Mouse (Mus musculus) liver (tissue): Measurements from ENCODE around the gene Gabra4.
"Not testable (repeated sequence)": the region's sequence is repeated elsewhere in the genome, so short reads cannot be mapped to it uniquely, and the experiment has no call there.

Source experiments
- DNase-seq: peaks from one replicate; pipeline ENCODE4 v3.0.0-alpha.2; 2020; ENCODE audit warnings: mixed read lengths

The Gabra4 gene

GRCm38 (mm10) chr5:71658115-71658497 is at the start of gene Gabra4:
Gene Gabra4, minus strand, starts transcription at chr5:71658308.
- DNase-seq = no peak

- no peak for DNase-seq
Measured at GRCm38 (mm10) chr5:71701273-71701614, 43.1 kb upstream of the Gabra4 start.

- DNase-seq = peak; percentile 34
Measured at GRCm38 (mm10) chr5:71700468-71701272, 42.6 kb upstream of the Gabra4 start.

GRCm38 (mm10) chr5:71699696-71700467 is 41.8 kb upstream of the Gabra4 start:
- peak; percentile 18 for DNase-seq

GRCm38 (mm10) chr5:71665593-71665992 is 7.5 kb upstream of the Gabra4 start:
- no peak for DNase-seq

GRCm38 (mm10) chr5:71657482-71658114 is 510 bp downstream of the Gabra4 start, which contains the start of gene Gabrb1:
Gene Gabrb1, plus strand, starts transcription at chr5:71658113.
- peak; percentile 6 for DNase-seq

- no peak for DNase-seq
Measured at GRCm38 (mm10) chr5:71656771-71657170, 1.3 kb downstream of the Gabra4 start.

- DNase-seq = no peak
Measured at GRCm38 (mm10) chr5:71654056-71654455, 4.1 kb downstream of the Gabra4 start.

- DNase-seq = no peak
Measured at GRCm38 (mm10) chr5:71648108-71648507, 10.0 kb downstream of the Gabra4 start.

- DNase-seq = no peak
Measured at GRCm38 (mm10) chr5:71639804-71640203, 18.3 kb downstream of the Gabra4 start.

- no peak for DNase-seq
Measured at GRCm38 (mm10) chr5:71627820-71628219, 30.3 kb downstream of the Gabra4 start.

- no peak for DNase-seq
Measured at GRCm38 (mm10) chr5:71616734-71617133, 41.4 kb downstream of the Gabra4 start.

GRCm38 (mm10) chr5:71614311-71614710 is 43.8 kb downstream of the Gabra4 start:
- DNase-seq = no peak

GRCm38 (mm10) chr5:71608735-71609134 is 49.4 kb downstream of the Gabra4 start:
- DNase-seq = no peak

- DNase-seq = no peak
Measured at GRCm38 (mm10) chr5:71606907-71607306, 51.2 kb downstream of the Gabra4 start.

GRCm38 (mm10) chr5:71604128-71604690 is 53.9 kb downstream of the Gabra4 start:
- no peak for DNase-seq

GRCm38 (mm10) chr5:71595321-71595720 is 62.8 kb downstream of the Gabra4 start:
- DNase-seq = no peak

- DNase-seq = no peak
Measured at GRCm38 (mm10) chr5:71593745-71594255, 64.3 kb downstream of the Gabra4 start.

GRCm38 (mm10) chr5:71571646-71572237 is 86.4 kb downstream of the Gabra4 start:
- DNase-seq = no peak

- DNase-seq = no peak
Measured at GRCm38 (mm10) chr5:71548079-71548478, 110.0 kb downstream of the Gabra4 start, which contains the start of gene Cox7b2. Gene Cox7b2, minus strand, starts transcription at chr5:71548205.

GRCm38 (mm10) chr5:71545554-71545953 is 112.6 kb downstream of the Gabra4 start:
- DNase-seq = no peak

- not testable (repeated sequence) for DNase-seq
Measured at GRCm38 (mm10) chr5:71525486-71525885, 132.6 kb downstream of the Gabra4 start.
